Mouse (Mus musculus) heart, adult 8-10 months (tissue): ENCODE results near the gene Clcn6. TPM values are rescaled to one million over a fixed set of nuclear protein-coding genes. Genes with fewer than 3 reads are reported as not detected.

Experiments used
- DNase-seq: peaks from one replicate; pipeline ENCODE4 v3.0.0; 2022; ENCODE audit warnings: low spot score
- total RNA-seq, 4 experiments: library from RNA; stranded (reverse); gene quantifications; 2 replicates each; pipeline ENCODE4 v1.2.4; 2022

Gene Clcn6
- total RNA-seq: 1 to 10 TPM; 7.1 to 9.8 (median 8.9) TPM

GRCm38 (mm10) chr4:148038600-148039253, at the start of gene Clcn6, which contains the start of gene Mthfr:
Gene Clcn6 (minus strand): TSS chr4:148038821.
Gene Mthfr (plus strand): TSS chr4:148039077.
- peak; percentile 100 for DNase-seq

DNA sequence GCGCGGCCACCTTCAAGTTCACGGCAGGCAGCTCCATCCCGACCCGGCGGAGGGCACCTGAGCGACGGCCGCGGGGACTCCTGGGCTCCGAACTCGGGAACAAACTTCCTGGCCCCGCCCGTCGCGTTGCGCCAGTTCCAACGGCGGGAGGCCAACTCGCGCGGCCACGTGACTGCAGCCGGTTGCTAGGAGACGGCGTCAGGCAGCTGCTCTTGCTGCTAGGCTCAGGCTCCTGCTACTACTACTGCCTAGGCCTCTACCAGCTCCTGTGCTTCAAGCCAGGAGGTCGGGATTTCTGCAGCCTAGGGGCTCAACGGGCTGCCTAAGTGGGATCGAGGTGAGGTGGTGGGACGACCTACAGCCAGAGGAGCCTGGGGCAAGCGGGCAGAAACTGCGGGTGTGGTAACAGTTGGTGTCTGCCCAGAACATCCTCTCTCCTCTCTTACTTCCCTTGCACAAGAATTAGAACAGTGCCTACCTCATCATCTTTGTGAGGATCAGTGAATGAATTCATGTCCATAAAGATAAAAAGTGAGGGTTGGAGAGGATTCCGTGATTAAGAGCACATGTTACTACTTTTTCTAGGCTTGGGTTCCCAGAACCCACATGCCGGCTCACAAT, 49.4 kb upstream of the Clcn6 start, which contains the start of gene Agtrap:
TSS of gene Agtrap (minus strand) at position 125 of the 621 bp plus-strand sequence.
- DNase-seq: peak; percentile 97

DNA sequence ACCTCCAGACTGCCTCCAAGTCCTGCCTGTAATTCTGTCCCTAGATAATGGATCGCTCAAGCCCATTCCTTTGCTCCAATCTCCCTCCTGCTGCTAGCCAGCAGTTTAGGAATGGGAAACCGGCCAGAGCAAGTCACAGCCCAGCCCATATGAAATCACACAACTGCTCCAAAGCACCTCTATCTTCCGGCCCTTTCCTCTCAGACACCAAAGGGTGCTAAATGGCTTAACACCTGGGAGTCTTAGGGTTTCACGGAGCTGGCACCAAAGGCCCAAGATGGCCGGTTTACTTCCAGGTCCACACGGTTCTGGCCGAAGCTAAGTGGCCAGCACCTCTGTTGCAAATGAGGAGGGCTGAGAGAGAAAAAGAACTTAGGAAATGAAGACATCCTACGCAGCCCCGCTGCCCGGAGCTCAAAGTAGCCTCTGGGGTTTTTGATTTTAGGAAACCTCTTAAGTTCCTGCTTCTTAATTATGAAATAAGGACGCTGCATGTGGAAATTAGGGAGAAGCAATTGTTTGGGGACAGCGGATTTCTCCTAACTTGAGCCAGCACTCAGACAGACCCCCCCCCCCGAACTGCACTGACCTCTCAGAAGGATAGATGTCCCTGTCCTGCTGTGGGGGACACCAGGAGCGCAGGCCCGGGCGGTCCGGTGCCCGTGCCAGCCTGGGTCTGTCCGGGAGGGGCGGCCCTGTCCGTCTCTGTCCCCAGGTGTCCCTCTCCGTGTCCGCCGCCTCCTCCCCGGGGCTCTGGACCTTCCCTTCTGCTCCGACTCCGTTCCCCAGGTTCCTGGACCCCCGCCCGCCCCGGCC, 48.7 kb upstream of the Clcn6 start:
- DNase-seq: peak; percentile 69

DNA sequence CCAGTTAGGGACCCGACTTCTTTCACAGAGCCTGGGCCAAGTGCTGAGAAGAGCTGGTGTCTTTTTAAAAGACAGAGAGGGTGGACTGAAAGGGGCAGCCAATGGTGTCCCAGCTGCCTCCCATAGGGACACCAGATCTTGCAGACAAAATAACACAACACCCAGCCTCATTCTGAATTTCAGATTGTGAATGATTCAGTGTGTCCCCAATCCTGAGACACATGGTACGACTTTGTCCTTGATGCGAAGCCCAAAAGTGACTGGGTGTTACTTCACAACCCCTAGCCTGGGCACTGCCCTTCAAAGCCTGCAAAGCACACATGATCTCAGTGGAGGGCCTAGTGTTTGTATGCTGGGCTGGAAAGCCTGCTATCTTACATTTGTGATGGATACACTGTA, 47.3 kb upstream of the Clcn6 start:
- DNase-seq: no peak

- no peak for DNase-seq
Observed at GRCm38 (mm10) chr4:148085131-148085906, 46.7 kb upstream of the Clcn6 start.

- no peak for DNase-seq
Observed at GRCm38 (mm10) chr4:148084261-148084714, 45.7 kb upstream of the Clcn6 start.

DNA sequence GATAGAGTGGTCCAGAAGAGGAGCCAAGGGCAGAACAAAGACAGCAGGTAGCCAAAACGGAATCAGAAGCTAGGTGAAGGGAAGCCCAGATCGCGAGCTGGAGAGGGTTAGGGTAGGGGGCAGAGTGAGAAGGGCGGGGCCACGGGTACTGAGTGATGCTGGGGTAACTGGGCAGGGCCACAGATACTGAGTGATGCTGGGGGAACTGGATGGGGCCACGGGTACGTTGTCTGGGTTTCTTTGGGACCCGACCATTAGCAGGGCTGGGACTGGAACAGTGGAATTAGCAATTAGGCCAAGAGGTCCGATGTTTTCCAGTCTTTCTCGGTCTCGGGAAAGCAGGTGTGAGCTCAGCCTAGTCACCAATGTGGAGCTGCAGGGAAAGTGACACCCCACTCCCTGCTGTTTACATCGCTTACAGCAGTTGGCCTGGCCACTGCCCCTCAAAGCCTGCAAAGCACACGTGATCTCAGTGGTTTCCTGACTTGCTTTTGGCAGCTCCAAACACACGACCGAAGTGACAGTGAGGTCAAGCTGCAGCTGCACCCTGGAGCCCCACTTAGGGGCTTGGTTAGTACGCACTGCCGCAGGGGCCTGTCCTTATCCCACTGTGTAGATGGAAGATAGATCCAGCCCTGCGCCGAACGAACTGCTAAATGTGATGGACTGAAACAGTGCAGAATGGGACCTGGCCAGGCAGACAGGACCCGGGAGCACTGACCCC, 44.7 kb upstream of the Clcn6 start:
- DNase-seq: no peak

- DNase-seq: no peak
Observed at GRCm38 (mm10) chr4:148082257-148083044, 43.8 kb upstream of the Clcn6 start.

GRCm38 (mm10) chr4:148081201-148081600, 42.6 kb upstream of the Clcn6 start:
- no peak for DNase-seq

DNA sequence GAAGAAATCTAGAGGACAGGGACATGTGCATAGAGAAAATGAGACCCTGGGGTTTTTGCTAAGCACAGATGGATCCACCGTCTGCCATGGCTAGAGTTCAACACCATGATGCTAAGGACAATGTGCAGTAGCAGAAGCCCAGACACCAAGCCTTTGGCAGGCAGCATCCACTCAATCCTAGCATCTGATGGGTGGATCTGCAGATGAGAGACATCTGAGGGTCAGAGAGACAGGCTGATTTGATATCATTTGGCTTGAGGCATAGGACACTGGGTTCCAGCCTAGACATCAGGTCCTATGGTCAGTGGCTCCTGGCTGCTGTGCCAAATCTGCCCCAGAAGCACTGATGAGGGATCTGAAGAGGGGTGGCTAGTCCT, 42.0 kb upstream of the Clcn6 start:
- DNase-seq: no peak

DNA sequence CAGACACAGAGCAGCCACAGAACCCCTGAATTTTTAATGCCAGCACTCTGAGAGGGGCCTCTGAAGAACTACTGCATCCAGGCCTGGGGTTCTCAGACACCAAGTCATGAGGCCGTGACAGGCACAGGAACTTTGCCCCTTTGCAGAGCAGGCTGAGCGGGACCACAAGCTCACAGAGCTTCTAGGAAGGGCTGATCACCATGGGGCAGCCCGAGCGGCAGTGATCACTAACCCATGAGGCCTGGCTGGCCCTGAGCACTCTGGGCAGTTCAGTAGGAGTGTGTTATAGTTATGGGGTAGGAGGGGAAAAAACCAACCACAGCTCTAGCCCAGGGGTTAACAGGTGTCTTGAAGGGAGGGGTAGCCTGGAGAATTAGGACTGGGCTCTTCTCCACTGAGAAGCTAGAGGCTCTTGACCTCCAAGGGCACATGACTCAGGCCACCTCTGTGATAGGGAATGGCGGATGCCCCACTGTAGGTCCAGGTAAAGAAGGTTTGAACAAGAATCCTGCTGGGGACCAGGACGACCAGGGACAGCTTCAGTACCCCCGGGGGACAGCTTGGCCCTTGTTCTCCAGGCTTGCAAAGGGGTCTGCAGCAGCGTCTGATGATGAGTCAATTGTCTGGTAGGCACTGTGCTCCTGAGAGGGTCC, 41.4 kb upstream of the Clcn6 start:
- no peak for DNase-seq

- no peak for DNase-seq
Observed at GRCm38 (mm10) chr4:148079212-148079611, 40.6 kb upstream of the Clcn6 start.

DNA sequence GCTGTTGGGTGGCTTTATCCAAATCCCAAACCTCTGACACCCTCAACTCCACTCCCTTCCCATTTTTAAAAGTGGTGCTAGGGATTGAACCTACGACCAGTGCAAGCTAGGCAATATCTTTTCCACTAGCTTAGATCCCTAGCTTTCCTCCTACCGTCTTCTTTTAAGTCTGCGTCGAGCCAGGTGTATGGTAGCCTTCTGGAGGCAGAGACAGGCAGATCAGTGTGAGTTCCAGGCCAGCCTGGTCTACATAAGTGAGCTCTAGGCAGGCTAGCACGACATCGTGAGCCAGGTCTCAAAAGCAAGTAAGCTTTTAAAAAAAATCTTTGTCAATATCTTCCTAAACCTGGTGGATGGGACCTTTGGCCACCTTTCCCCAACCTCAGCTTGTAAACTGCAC, 37.3 kb upstream of the Clcn6 start:
- DNase-seq: no peak

DNA sequence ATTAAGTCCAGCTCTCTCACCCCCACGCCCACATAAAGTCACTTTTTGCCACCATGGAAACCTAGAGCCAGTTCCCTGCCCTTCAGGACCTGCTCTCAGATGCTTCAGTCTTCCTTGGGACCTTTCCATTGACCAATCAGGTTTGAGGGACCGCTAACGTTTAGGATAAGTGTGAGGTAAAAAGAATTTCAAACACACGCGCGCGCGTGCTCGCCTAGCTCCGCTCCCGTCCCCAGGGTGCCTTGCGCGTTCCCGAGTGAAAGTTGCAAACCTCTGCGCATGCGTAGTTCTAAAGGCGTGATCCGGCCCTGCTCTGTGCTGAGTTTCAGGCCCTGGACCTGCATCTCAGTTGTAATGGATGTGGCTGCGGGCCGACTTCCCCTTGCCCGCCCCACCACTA, 36.6 kb upstream of the Clcn6 start:
- DNase-seq: peak; percentile 80

DNA sequence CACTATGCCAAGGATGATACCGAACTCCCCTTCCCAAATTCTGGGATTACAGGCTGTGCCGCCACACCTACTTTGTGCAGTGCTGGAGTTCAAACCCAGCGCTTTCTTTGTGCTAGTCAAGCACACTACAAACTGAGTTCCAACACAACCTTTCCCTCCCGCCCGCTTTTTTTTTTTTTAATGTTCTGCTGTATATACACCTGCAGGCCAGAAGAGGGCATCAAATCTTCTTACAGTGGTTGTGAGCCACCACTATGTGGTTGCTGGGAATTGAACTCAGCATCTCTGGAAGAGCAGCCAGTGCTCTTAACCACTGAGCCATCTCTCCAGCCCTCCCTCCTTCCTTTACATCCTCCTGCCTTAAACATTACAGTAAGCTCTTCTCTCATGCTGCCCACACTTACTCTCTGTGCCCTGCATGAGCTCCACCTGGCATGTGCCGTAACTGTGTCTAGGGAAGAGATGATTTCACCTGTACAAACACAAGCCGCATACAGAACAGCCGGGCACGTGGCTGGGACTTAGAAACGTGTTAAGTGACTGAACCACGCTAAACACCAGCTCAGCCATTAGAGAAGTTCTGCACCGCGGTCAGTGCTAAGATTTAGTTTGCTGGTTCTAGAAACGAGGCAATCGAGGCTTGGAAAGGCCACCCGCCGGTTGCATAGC, 36.0 kb upstream of the Clcn6 start:
- DNase-seq: no peak

DNA sequence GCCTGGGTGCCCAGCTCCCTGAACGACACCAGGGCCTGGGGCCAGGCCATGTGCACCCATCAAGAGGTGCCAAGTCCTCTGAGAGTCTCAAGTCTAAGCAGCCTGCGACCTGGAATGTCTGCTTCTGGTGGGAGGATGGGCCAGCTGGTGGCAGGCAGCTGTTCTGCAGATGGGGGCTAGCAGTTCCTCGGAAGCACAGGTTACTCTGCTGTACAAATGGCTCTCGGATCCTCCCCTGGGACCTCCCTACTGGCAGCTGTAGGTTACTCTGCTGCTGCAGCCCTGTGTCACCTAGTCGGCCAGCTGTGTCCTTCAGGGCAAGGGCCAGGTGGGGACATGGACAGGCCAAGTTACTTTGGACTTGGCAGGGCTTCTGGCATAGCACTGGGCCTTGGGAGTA, 32.9 kb upstream of the Clcn6 start:
- DNase-seq: no peak

- DNase-seq: no peak
Observed at GRCm38 (mm10) chr4:148069602-148070218, 31.1 kb upstream of the Clcn6 start.

GRCm38 (mm10) chr4:148067346-148067745, 28.7 kb upstream of the Clcn6 start:
- DNase-seq: no peak

DNA sequence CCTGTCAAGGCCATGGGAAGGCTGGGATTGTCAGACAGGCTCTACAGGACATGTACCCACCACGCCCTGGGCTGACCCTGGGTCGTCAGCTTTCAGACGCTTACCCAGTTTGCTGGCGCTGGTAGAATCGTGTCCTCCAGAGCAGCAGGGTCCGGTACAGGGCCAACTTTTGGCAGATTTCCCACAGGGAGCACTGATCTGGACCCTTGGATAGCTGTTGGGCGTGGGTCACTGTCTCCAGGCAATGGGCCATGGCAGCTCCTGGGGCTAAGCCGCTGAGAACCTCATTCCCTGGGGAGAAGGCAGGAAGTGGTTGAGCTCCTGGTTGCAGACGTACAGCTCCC, 27.8 kb upstream of the Clcn6 start:
- no peak for DNase-seq
